Mouse (Mus musculus): ENCODE data around the gene Clic5. TPM values are rescaled to one million over a fixed set of nuclear protein-coding genes. Genes with fewer than 3 reads are reported as not detected.
A peak's percentile ranks its signal among the peaks of the same experiment; 100 is the strongest.

The Clic5 gene
- polyA plus RNA-seq, 1 experiment from 2014 or later: 25.9 TPM

DNA sequence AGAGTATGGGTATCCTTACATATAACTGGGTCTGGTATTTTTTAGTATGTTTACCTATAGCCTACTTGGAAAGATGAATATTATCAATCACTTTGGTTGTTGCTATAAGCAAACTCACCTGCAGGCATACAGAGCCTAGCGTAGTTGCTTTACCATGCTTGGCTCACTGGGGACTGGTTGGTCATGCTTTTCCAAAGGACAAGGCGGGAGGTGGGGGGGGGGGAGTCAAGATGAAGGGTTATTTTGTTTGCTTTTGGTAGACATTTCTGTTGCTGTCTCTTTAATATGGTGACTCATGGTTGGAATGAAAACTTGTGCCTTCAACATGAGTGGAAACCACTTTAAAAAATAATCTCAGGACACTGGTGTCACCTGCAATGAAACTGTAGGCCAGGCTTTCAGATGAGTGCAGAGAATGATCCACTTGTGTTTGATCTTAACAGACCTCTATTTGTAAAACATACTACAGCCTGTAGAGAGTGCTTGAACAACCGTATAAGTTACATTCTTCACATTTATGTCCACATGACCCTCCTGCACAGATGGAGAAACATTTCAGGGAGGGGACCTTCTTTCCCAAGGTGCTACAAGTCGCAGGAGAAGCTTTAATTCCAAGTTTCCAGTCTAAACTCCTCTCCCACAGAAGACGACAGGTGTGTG lies 24.7 kb downstream of the Clic5 start:
- no peak for ATAC-seq
- Histone ChIP-seq H3K4me1 (ENCODE audit: control insufficient read depth, insufficient read depth, low read length) (no peaks in the 10 kb centered on the region), H3K36me3 (ENCODE audit: control insufficient read depth, insufficient read depth, low read length) (no peaks in the 10 kb centered on the region), H3K4me3 (ENCODE audit: low read length) (no peak overlapping the region), H3K9ac (ENCODE audit: low read depth, low read length) (no peak overlapping the region), H3K27me3 (replicated peaks; ENCODE audit: control insufficient read depth, insufficient read depth, low read length) (no peaks in the 10 kb centered on the region), H3K9me3 (ENCODE audit: control insufficient read depth, low read length) (no peaks in the 10 kb centered on the region), H3K27ac (ENCODE audit: low read length) (no peak overlapping the region), H3K4me2 (ENCODE audit: low read depth, low read length) (no peak overlapping the region)
- WGBS: 81% methylated on average over 5 of the region's 5 CpGs

DNA sequence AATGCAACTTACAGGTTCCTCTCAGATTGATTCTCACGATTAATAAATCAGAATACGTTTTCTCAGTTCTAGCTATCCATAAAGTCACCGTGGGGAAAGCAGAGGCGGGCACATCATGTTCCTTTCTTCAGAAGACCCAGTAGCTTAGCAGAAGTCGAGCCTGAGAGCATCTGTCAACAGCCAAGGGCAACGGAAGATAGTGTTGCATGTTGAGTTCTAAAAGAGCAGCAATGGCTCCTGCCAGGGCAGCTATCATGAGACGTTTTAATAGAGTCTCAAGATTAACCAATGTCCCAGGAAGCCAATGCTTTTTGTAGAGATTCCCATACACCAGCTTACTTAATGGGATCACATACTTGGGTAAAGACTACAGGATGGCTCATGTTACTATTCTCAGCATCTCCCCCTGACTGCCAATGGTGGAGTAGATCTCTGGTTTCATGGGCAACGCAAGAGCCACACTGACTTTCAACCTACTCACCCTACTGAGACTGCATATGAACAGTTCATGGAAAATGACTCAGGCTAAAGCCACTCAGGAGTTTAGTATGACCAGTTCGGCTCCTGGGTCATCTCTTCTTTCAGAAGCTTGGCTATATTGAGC lies 26.9 kb downstream of the Clic5 start:
- no peaks in the 10 kb centered on the region for H3K27me3 ChIP-seq (replicated peaks; ENCODE audit: control insufficient read depth, insufficient read depth, low read length)
- no peak overlapping the region for H3K4me3 ChIP-seq (ENCODE audit: low read length)
- no peak for ATAC-seq
- no peaks in the 10 kb centered on the region for H3K9me3 ChIP-seq (ENCODE audit: control insufficient read depth, low read length)
- H3K9ac ChIP-seq (ENCODE audit: low read depth, low read length): no peak overlapping the region
- WGBS: 88% methylated on average over 9 of the region's 9 CpGs
- H3K36me3 ChIP-seq (ENCODE audit: control insufficient read depth, insufficient read depth, low read length): no peaks in the 10 kb centered on the region
- no peaks in the 10 kb centered on the region for H3K4me1 ChIP-seq (ENCODE audit: control insufficient read depth, insufficient read depth, low read length)
- no peak overlapping the region for H3K4me2 ChIP-seq (ENCODE audit: low read depth, low read length)
- H3K27ac ChIP-seq (ENCODE audit: low read length): no peak overlapping the region

GRCm38 (mm10) chr17:44217185-44217584 lies 28.8 kb downstream of the Clic5 start:
- no peaks in the 10 kb centered on the region for H3K36me3 ChIP-seq (ENCODE audit: control insufficient read depth, insufficient read depth, low read length)
- no peak overlapping the region for H3K27ac ChIP-seq (ENCODE audit: low read length)
- no peaks in the 10 kb centered on the region for H3K4me1 ChIP-seq (ENCODE audit: control insufficient read depth, insufficient read depth, low read length)
- WGBS: 58% methylated on average over 2 of the region's 2 CpGs
- H3K9me3 ChIP-seq (ENCODE audit: control insufficient read depth, low read length): no peaks in the 10 kb centered on the region
- H3K27me3 ChIP-seq (replicated peaks; ENCODE audit: control insufficient read depth, insufficient read depth, low read length): no peaks in the 10 kb centered on the region
- no peak for ATAC-seq
- no peak overlapping the region for H3K4me3 ChIP-seq (ENCODE audit: low read length)
- no peak overlapping the region for H3K4me2 ChIP-seq (ENCODE audit: low read depth, low read length)
- H3K9ac ChIP-seq (ENCODE audit: low read depth, low read length): no peak overlapping the region

- no peak for ATAC-seq
- Histone ChIP-seq H3K9me3 (ENCODE audit: control insufficient read depth, low read length) (no peaks in the 10 kb centered on the region), H3K27me3 (replicated peaks; ENCODE audit: control insufficient read depth, insufficient read depth, low read length) (no peaks in the 10 kb centered on the region), H3K27ac (ENCODE audit: low read length) (no peak overlapping the region), H3K4me1 (ENCODE audit: control insufficient read depth, insufficient read depth, low read length) (no peaks in the 10 kb centered on the region), H3K36me3 (ENCODE audit: control insufficient read depth, insufficient read depth, low read length) (no peaks in the 10 kb centered on the region), H3K4me3 (ENCODE audit: low read length) (no peak overlapping the region), H3K9ac (ENCODE audit: low read depth, low read length) (no peak overlapping the region), H3K4me2 (ENCODE audit: low read depth, low read length) (no peak overlapping the region)
- 66% methylated on average over 2 of the region's 2 CpGs for WGBS
Observed at GRCm38 (mm10) chr17:44219943-44220342, 31.6 kb downstream of the Clic5 start.

DNA sequence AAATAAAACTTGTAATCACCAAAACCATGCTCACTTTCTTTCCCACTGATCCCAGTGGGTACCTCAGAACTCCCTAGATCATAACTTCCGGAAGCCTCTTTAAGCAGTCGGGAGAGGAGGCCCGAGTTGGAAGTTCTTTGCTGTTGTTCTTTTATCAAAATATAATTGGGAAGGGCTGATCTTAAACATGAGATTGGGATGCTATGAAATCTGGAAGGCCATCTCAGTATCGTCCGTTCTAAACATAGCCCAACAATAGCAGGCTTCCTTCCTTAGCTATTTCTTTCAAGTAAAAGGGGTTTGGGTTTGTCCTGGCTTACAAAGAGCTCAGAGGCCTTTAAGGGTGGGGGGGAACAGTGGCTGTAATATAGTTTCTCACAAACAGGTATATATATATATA lies 40.0 kb downstream of the Clic5 start:
- no peak for ATAC-seq
- Histone ChIP-seq H3K4me2 (ENCODE audit: low read depth, low read length) (no peak overlapping the region), H3K4me1 (ENCODE audit: control insufficient read depth, insufficient read depth, low read length) (no peaks in the 10 kb centered on the region), H3K9ac (ENCODE audit: low read depth, low read length) (no peak overlapping the region), H3K4me3 (ENCODE audit: low read length) (no peak overlapping the region), H3K36me3 (ENCODE audit: control insufficient read depth, insufficient read depth, low read length) (no peaks in the 10 kb centered on the region), H3K27ac (ENCODE audit: low read length) (no peak overlapping the region), H3K27me3 (replicated peaks; ENCODE audit: control insufficient read depth, insufficient read depth, low read length) (no peaks in the 10 kb centered on the region), H3K9me3 (ENCODE audit: control insufficient read depth, low read length) (no peaks in the 10 kb centered on the region)
- 83% methylated on average over 5 of the region's 5 CpGs for WGBS

DNA sequence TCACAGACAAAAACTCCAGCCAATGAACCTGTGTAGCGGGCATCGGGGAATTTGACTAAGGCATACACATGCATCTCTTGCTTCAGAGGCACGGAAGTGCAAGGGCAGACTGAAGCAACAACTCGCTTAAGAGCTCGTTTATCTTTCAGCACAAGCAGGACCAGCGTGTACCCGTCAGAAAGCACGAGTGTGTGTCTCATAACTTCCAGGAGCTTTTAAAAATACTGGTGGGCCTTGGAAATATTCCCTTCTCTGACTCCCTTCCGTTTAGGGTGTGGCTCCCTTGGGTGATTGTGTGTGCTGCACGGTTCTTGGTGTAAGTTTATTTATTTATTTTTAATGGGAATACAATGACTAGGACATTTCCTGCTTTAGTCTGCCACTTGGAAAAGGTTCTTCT lies 41.7 kb downstream of the Clic5 start:
- no peak for ATAC-seq
- no peaks in the 10 kb centered on the region for H3K9me3 ChIP-seq (ENCODE audit: control insufficient read depth, low read length)
- no peaks in the 10 kb centered on the region for H3K27me3 ChIP-seq (replicated peaks; ENCODE audit: control insufficient read depth, insufficient read depth, low read length)
- no peak overlapping the region for H3K4me2 ChIP-seq (ENCODE audit: low read depth, low read length)
- no peaks in the 10 kb centered on the region for H3K4me1 ChIP-seq (ENCODE audit: control insufficient read depth, insufficient read depth, low read length)
- no peak overlapping the region for H3K4me3 ChIP-seq (ENCODE audit: low read length)
- H3K9ac ChIP-seq (ENCODE audit: low read depth, low read length): no peak overlapping the region
- WGBS: 57% methylated on average over 10 of the region's 10 CpGs
- no peak overlapping the region for H3K27ac ChIP-seq (ENCODE audit: low read length)
- H3K36me3 ChIP-seq (ENCODE audit: control insufficient read depth, insufficient read depth, low read length): no peaks in the 10 kb centered on the region

GRCm38 (mm10) chr17:44239030-44239721 lies 50.8 kb downstream of the Clic5 start:
- Histone ChIP-seq H3K4me2 (ENCODE audit: low read depth, low read length) (peak overlapping the region; percentile 37), H3K36me3 (ENCODE audit: control insufficient read depth, insufficient read depth, low read length) (0 out of 2 replicates have a peak, but pooled peaks cover 2% of the 10 kb centered on the region), H3K27ac (ENCODE audit: low read length) (peak overlapping the region; percentile 84), H3K4me1 (ENCODE audit: control insufficient read depth, insufficient read depth, low read length) (peaks cover 18% of the 10 kb centered on the region), H3K27me3 (replicated peaks; ENCODE audit: control insufficient read depth, insufficient read depth, low read length) (no peaks in the 10 kb centered on the region), H3K4me3 (ENCODE audit: low read length) (peak overlapping the region; percentile 21; the same call in 1 of the 2 replicates), H3K9ac (ENCODE audit: low read depth, low read length) (peak overlapping the region; percentile 31), H3K9me3 (ENCODE audit: control insufficient read depth, low read length) (peaks cover 3% of the 10 kb centered on the region; the same call in 1 of the 2 replicates)
- 17% methylated on average over 10 of the region's 10 CpGs for WGBS
- peak; percentile 94 for ATAC-seq

DNA sequence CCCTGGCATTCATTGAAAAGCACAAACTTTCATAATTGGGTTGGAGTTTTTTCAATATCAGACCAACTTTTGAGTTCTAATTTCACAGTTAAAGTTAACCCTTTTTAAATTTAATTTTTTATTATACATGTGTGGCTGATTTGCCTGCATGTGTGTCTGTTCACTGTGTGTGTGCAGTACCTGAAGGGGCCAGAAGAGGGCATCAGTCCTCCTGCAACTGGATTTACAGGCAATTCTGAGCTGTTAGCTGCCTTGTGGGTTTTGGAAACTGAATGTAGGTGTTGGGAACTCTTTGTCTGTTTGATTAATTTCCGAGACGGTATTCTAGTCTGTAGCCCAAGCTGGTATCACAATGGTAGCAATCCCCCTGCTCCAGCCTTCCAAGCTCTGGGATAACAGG lies 52.4 kb downstream of the Clic5 start:
- ATAC-seq: no peak
- H3K9ac ChIP-seq (ENCODE audit: low read depth, low read length): no peak overlapping the region
- no peak overlapping the region for H3K4me2 ChIP-seq (ENCODE audit: low read depth, low read length)
- WGBS: 100% methylated on average over 2 of the region's 2 CpGs
- H3K4me1 ChIP-seq (ENCODE audit: control insufficient read depth, insufficient read depth, low read length): peaks cover 18% of the 10 kb centered on the region
- no peaks in the 10 kb centered on the region for H3K27me3 ChIP-seq (replicated peaks; ENCODE audit: control insufficient read depth, insufficient read depth, low read length)
- H3K4me3 ChIP-seq (ENCODE audit: low read length): no peak overlapping the region
- H3K27ac ChIP-seq (ENCODE audit: low read length): no peak overlapping the region
- H3K36me3 ChIP-seq (ENCODE audit: control insufficient read depth, insufficient read depth, low read length): 0 out of 2 replicates have a peak, but pooled peaks cover 2% of the 10 kb centered on the region
- peaks cover 3% of the 10 kb centered on the region; the same call in 1 of the 2 replicates for H3K9me3 ChIP-seq (ENCODE audit: control insufficient read depth, low read length)

DNA sequence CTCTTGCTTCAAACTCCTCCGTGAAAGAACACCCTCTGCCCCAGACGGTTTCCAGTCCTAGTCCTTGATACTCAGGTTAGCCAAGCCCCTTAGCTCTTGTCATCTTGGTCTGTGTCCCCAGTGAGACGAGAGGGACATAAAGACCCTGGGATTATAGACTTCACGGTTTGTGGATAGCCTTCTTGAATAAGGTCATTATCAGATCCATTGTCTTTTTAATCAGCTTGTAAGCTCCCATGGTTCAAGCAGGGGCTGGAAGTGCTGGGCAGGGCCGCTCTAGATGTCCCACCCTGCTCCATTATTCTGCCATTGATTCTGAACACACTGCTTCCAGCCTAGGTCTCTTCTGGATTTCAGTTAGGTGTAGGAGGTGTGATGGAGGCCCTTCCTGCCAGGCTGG lies 55.7 kb downstream of the Clic5 start:
- 62% methylated on average over 5 of the region's 5 CpGs for WGBS
- no peak overlapping the region for H3K9ac ChIP-seq (ENCODE audit: low read depth, low read length)
- H3K36me3 ChIP-seq (ENCODE audit: control insufficient read depth, insufficient read depth, low read length): 0 out of 2 replicates have a peak, but pooled peaks cover 2% of the 10 kb centered on the region
- no peak overlapping the region for H3K4me2 ChIP-seq (ENCODE audit: low read depth, low read length)
- H3K27me3 ChIP-seq (replicated peaks; ENCODE audit: control insufficient read depth, insufficient read depth, low read length): no peaks in the 10 kb centered on the region
- H3K27ac ChIP-seq (ENCODE audit: low read length): no peak overlapping the region
- peaks cover 3% of the 10 kb centered on the region; the same call in 1 of the 2 replicates for H3K9me3 ChIP-seq (ENCODE audit: control insufficient read depth, low read length)
- H3K4me3 ChIP-seq (ENCODE audit: low read length): no peak overlapping the region
- no peak for ATAC-seq
- H3K4me1 ChIP-seq (ENCODE audit: control insufficient read depth, insufficient read depth, low read length): peaks cover 5% of the 10 kb centered on the region; the same call in 1 of the 2 replicates
